Mouse (Mus musculus) cerebellum, adult 8-10 months (tissue): ENCODE measurements around the gene Peli2.

Experiments used
- DNase-seq: peaks from one replicate; pipeline ENCODE4 v3.0.0; 2022

Peli2 gene

GRCm38 (mm10) chr14:48196804-48197203 lies 76.2 kb downstream of the Peli2 start:
- no peak for DNase-seq

- DNase-seq: no peak
These were observed 76.7 kb downstream of the Peli2 start for GRCm38 (mm10) chr14:48197287-48197686.

GRCm38 (mm10) chr14:48198190-48198954 lies 77.7 kb downstream of the Peli2 start:
- DNase-seq: no peak

GRCm38 (mm10) chr14:48198957-48199356 lies 78.3 kb downstream of the Peli2 start:
- DNase-seq: peak; percentile 37

- DNase-seq: no peak
These were observed 78.9 kb downstream of the Peli2 start for GRCm38 (mm10) chr14:48199506-48199905.

GRCm38 (mm10) chr14:48200291-48200690 lies 79.7 kb downstream of the Peli2 start:
- no peak for DNase-seq

- no peak for DNase-seq
These were observed 80.2 kb downstream of the Peli2 start for GRCm38 (mm10) chr14:48200788-48201187.

- no peak for DNase-seq
These were observed 80.8 kb downstream of the Peli2 start for GRCm38 (mm10) chr14:48201403-48201802.

GRCm38 (mm10) chr14:48202096-48203036 lies 81.7 kb downstream of the Peli2 start:
- DNase-seq: no peak

- no peak for DNase-seq
These were observed 84.4 kb downstream of the Peli2 start for GRCm38 (mm10) chr14:48205044-48205443.

GRCm38 (mm10) chr14:48205635-48206034 lies 85.0 kb downstream of the Peli2 start:
- no peak for DNase-seq

- no peak for DNase-seq
These were observed 86.5 kb downstream of the Peli2 start for GRCm38 (mm10) chr14:48207119-48207518.

GRCm38 (mm10) chr14:48207746-48208640 lies 87.4 kb downstream of the Peli2 start:
- no peak for DNase-seq

- DNase-seq: no peak
These were observed 88.8 kb downstream of the Peli2 start for GRCm38 (mm10) chr14:48209436-48209835.

- no peak for DNase-seq
These were observed 89.5 kb downstream of the Peli2 start for GRCm38 (mm10) chr14:48210089-48210488.

GRCm38 (mm10) chr14:48211526-48211925 lies 90.9 kb downstream of the Peli2 start:
- DNase-seq: no peak

GRCm38 (mm10) chr14:48212839-48213238 lies 92.2 kb downstream of the Peli2 start:
- no peak for DNase-seq

- no peak for DNase-seq
These were observed 93.0 kb downstream of the Peli2 start for GRCm38 (mm10) chr14:48213593-48213992.

GRCm38 (mm10) chr14:48222051-48222450 lies 101.4 kb downstream of the Peli2 start:
- no peak for DNase-seq

- DNase-seq: no peak
These were observed 102.1 kb downstream of the Peli2 start for GRCm38 (mm10) chr14:48222684-48223083.

- DNase-seq: no peak
These were observed 103.6 kb downstream of the Peli2 start for GRCm38 (mm10) chr14:48224203-48224602.

GRCm38 (mm10) chr14:48224861-48225300 lies 104.3 kb downstream of the Peli2 start:
- DNase-seq: peak; percentile 62
